8 mouse cellular contexts compared by ENCODE assay signal in the genomic region with DNA sequence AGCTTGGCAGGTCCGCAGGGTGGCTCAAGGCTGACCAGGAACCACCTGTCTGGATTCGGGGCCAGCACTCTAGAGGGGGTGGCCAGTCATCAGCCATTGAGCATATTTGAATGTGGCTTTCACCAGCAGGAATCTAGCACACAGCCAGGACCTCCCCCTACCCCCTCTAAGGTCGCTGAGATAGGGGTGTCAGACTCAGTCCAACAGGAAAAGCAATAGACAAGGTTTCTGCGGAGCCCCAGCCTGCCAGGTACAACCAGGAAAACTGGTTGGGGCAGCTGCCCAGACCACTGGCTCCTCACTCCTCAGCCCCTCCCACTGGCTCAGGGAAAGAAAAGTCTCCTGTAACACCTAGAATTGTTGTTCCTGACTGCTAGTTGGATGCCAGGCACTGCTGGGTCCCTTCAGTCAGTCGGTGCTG. TPM values are rescaled to one million over a fixed set of nuclear protein-coding genes. Genes with fewer than 3 reads are reported as not detected.
DNase-seq lines count a peak whose midpoint lies in the region; ATAC-seq and TF ChIP-seq lines count a peak whose summit lies in the region.

No protein-coding gene starts in this region.

- DNase-seq in kidney, postnatal 0 days (ENCODE audit: low spot score) = no peak
- DNase-seq in lung, postnatal 4 days = peak; percentile 62 to 80
- DNase-seq in layer of hippocampus, postnatal 36 days = no peak
- DNase-seq in gastrocnemius, adult 18-20 months (ENCODE audit: low spot score) = no peak
- DNase-seq in left cerebral cortex, postnatal 4 days = no peak

- peaks cover 23% of the 10 kb centered on the region for H3K4me1 ChIP-seq in erythroblast, embryonic 14.5 days (ENCODE audit: control insufficient read depth)
- H3K4me1 ChIP-seq in embryonic fibroblast, embryonic 13.5 days (ENCODE audit: control insufficient read depth, insufficient read depth, low read length) = peaks cover 10% of the 10 kb centered on the region
- H3K4me1 ChIP-seq in kidney, postnatal 0 days (replicated peaks; ENCODE audit: insufficient read depth, low read length) = peaks cover 10% of the 10 kb centered on the region; the same call in 1 of the 2 replicates

- peak overlapping the region; percentile 62 for H3K4me3 ChIP-seq in erythroblast, embryonic 14.5 days (replicated peaks)
- no peak overlapping the region for H3K4me3 ChIP-seq in embryonic fibroblast, embryonic 13.5 days (ENCODE audit: insufficient read depth, low read length)
- 0 out of 2 replicates have a peak overlapping the region, but pooled peaks have one; percentile 24 for H3K4me3 ChIP-seq in kidney, postnatal 0 days (replicated peaks; ENCODE audit: low read depth, low read length)

- H3K36me3 ChIP-seq in erythroblast, embryonic 14.5 days (ENCODE audit: control insufficient read depth) = peaks cover 3% of the 10 kb centered on the region
- H3K36me3 ChIP-seq in kidney, postnatal 0 days (ENCODE audit: insufficient read depth, low read length) = no peaks in the 10 kb centered on the region

- 10% methylated on average over 5 of the region's 5 CpGs for WGBS in kidney, postnatal 0 days

- H3K9ac ChIP-seq in kidney, postnatal 0 days (ENCODE audit: low read depth, low read length) = peak overlapping the region; percentile 14

- H3K27me3 ChIP-seq in erythroblast, embryonic 14.5 days (ENCODE audit: control insufficient read depth) = peaks cover 23% of the 10 kb centered on the region
- no peaks in the 10 kb centered on the region for H3K27me3 ChIP-seq in kidney, postnatal 0 days (ENCODE audit: insufficient read depth, low read length)

- no peaks in the 10 kb centered on the region for H3K9me3 ChIP-seq in erythroblast, embryonic 14.5 days (ENCODE audit: control insufficient read depth, low read length)
- H3K9me3 ChIP-seq in kidney, postnatal 0 days (replicated peaks; ENCODE audit: low read length) = no peaks in the 10 kb centered on the region

- ATAC-seq in erythroblast, adult 5-6 weeks (replicated peaks; ENCODE audit: low FRiP score, poor library complexity, severe bottlenecking) = no peak
- peak; percentile 57 for ATAC-seq in kidney, postnatal 0 days (replicated peaks; ENCODE audit: low FRiP score, low read depth)

- peak overlapping the region; percentile 22 for H3K27ac ChIP-seq in embryonic fibroblast, embryonic 13.5 days (ENCODE audit: insufficient read depth, low read length)
- H3K27ac ChIP-seq in kidney, postnatal 0 days = peak overlapping the region; percentile 86

- peak overlapping the region; percentile 51 for H3K4me2 ChIP-seq in kidney, postnatal 0 days (ENCODE audit: low read length)

- no peak for TF ChIP-seq CTCF in embryonic fibroblast, embryonic 13.5 days (IDR thresholded peaks at IDR 0.05; ENCODE audit: borderline replicate concordance, insufficient read depth, low read length)
- no peak for TF ChIP-seq CTCF in kidney, postnatal 0 days (IDR thresholded peaks at IDR 0.05; ENCODE audit: low read depth)

- TF ChIP-seq POLR2A in embryonic fibroblast, embryonic 13.5 days (IDR thresholded peaks at IDR 0.05; ENCODE audit: low read depth, low read length) = no peak

- intact Hi-C loops in left cerebral cortex, postnatal 4 days (cut with DNase I) = no loop called here

RNA-seq across cellular contexts. Expression of gene Ier5l, which starts 10.7 kb away (rescaled TPM):
- polyA plus RNA-seq in erythroblast, embryonic 14.5 days (2012) = 0.02 TPM in 2 replicates
- not detected in 2 replicates for total RNA-seq in erythroblast, adult 5-6 weeks (2015; ENCODE audit: low replicate concordance)
- not detected in 2 replicates for total RNA-seq in erythroblast, adult 5-6 weeks (2017; ENCODE audit: low replicate concordance)
- 17.1 and 18.1 TPM in 2 replicates for polyA plus RNA-seq in embryonic fibroblast, embryonic 13.5 days (2011; ENCODE audit: insufficient read length, low read depth, missing spikeins)
- 3.5 and 8.1 TPM in 2 replicates for polyA plus RNA-seq in kidney, postnatal 0 days (2015; fragmentation: Nextera tagmentation; extraction: Ambion mirVana)
- total RNA-seq in layer of hippocampus, postnatal 36 days (2021) = 10 to 100 TPM; 10.4 to 12.7 TPM
- 1 to 10 TPM; 1.0 to 1.7 TPM for total RNA-seq in gastrocnemius, adult 18-20 months (2021)
- 10 to 100 TPM; 10.8 to 13.2 TPM for total RNA-seq in left cerebral cortex, postnatal 4 days (2021)

RNA-seq across cellular contexts. Expression of gene Ptpa, which starts 47.5 kb away (rescaled TPM):
- 150 and 192 TPM in 2 replicates for polyA plus RNA-seq in erythroblast, embryonic 14.5 days (2012)
- total RNA-seq in erythroblast, adult 5-6 weeks (2015; ENCODE audit: low replicate concordance) = 121 and 149 TPM in 2 replicates
- total RNA-seq in erythroblast, adult 5-6 weeks (2017; ENCODE audit: low replicate concordance) = 118 and 183 TPM in 2 replicates
- polyA plus RNA-seq in embryonic fibroblast, embryonic 13.5 days (2011; ENCODE audit: insufficient read length, low read depth, missing spikeins) = 126 and 137 TPM in 2 replicates
- 131 and 142 TPM in 2 replicates for polyA plus RNA-seq in kidney, postnatal 0 days (2015; fragmentation: Nextera tagmentation; extraction: Ambion mirVana)
- 100 to 1,000 TPM; 166 to 168 TPM for total RNA-seq in layer of hippocampus, postnatal 36 days (2021)
- total RNA-seq in gastrocnemius, adult 18-20 months (2021) = 10 to 100 TPM; 62.9 to 65.1 TPM
- total RNA-seq in left cerebral cortex, postnatal 4 days (2021) = 100 to 1,000 TPM; 145 to 153 TPM

RNA-seq across cellular contexts. Expression of gene Crat, which starts 47.7 kb away (rescaled TPM):
- polyA plus RNA-seq in erythroblast, embryonic 14.5 days (2012) = 15.6 and 20.5 TPM in 2 replicates
- 42.0 and 69.4 TPM in 2 replicates for total RNA-seq in erythroblast, adult 5-6 weeks (2015; ENCODE audit: low replicate concordance)
- total RNA-seq in erythroblast, adult 5-6 weeks (2017; ENCODE audit: low replicate concordance) = 51.8 and 55.1 TPM in 2 replicates
- 22.3 and 29.1 TPM in 2 replicates for polyA plus RNA-seq in embryonic fibroblast, embryonic 13.5 days (2011; ENCODE audit: insufficient read length, low read depth, missing spikeins)
- 42.9 and 49.2 TPM in 2 replicates for polyA plus RNA-seq in kidney, postnatal 0 days (2015; fragmentation: Nextera tagmentation; extraction: Ambion mirVana)
- total RNA-seq in layer of hippocampus, postnatal 36 days (2021) = 10 to 100 TPM; 42.5 to 46.1 TPM
- total RNA-seq in gastrocnemius, adult 18-20 months (2021) = 100 to 1,000 TPM; 378 to 382 TPM
- total RNA-seq in left cerebral cortex, postnatal 4 days (2021) = 10 to 100 TPM; 33.2 to 33.3 TPM

Comparison
In these comparisons a context has a peak if more than half of its experiments do, and no peak if none do; other contexts are left out.
1. DNase-seq: peak in lung, postnatal 4 days (2 of 2); none in kidney, postnatal 0 days (single experiment), layer of hippocampus, postnatal 36 days (0 of 2), gastrocnemius, adult 18-20 months (single experiment) and left cerebral cortex, postnatal 4 days (single experiment).
2. RNA of gene Ier5l, which starts 10.7 kb away (total RNA-seq): 10.8 to 13.2 TPM in left cerebral cortex, postnatal 4 days and 10.4 to 12.7 TPM in layer of hippocampus, postnatal 36 days; 1.0 to 1.7 TPM in gastrocnemius, adult 18-20 months and not detected in erythroblast, adult 5-6 weeks; every median in the first group is over 4 times any median in the second.
3. RNA of gene Crat, which starts 47.7 kb away (total RNA-seq): 378 to 382 TPM in gastrocnemius, adult 18-20 months; 42.0 to 69.4 TPM in erythroblast, adult 5-6 weeks, 42.5 to 46.1 TPM in layer of hippocampus, postnatal 36 days and 33.2 to 33.3 TPM in left cerebral cortex, postnatal 4 days; every median in the first group is over 4 times any median in the second.